Mouse (Mus musculus) liver, adult 2 months (tissue): ENCODE results near the gene Mus81.

Experiments
- CTCF ChIP-seq: fragments of 200-500 bp; IDR thresholded peaks from 2 replicates; pipeline ENCODE4 v1.5.1; 2011; ENCODE audit warnings: low read depth, low read length, control low read depth
- POLR2A ChIP-seq: fragments of 200-500 bp; IDR thresholded peaks from 2 replicates; pipeline ENCODE4 v1.6.1; 2011; ENCODE audit warnings: low read length, control low read depth; ENCODE audit not compliant: insufficient read depth; ENCODE audit errors: extremely low read depth

DNA sequence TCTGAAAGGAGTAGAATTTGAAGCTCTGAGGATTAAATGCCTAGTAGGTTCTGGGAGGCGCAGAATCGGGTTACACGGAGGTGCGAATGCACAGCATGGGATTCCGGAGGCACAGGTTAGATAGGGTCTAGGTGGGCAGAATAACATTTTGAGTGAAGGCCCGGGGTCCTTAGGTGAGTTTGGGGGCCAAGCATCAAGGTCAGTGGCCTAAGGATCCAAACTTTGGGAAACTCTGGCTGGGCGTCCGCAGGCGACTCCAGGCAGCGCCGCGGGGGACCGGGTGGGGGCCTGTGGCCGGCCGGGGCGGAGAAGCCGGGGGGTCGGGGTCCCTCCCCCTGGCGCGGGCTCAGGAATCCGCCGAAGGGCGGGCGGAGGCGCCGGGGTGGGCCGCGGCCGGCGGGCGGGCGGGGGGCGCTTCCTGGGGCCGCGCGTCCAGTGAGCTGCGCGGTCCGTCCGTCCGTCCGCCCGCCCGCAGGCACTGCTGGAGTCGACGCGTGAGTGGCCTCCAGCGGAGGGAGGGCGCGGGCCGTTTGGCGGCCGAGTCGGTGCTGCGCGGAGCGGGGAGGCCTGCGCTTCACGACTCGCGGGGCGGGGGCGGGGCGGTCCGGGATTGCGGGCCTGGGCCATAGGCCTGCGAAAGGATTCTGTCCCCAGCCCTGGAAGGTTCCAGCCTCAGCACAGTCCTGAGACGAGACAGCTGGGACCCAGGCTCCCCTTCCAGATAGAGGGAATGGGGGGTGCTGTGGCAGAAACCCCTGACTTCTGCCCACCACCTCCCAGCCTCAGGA is 13.7 kb downstream of the Mus81 start:
- TF ChIP-seq CTCF (no peak), POLR2A (no peak)
